Mouse (Mus musculus) lung, adult 2 months (tissue): ENCODE results near the gene Egln1. TPM values are rescaled to one million over a fixed set of nuclear protein-coding genes. Genes with fewer than 3 reads are reported as not detected.
A peak's percentile ranks its signal among the peaks of the same experiment; 100 is the strongest.

Source experiments
- DNase-seq: peaks from one replicate; pipeline ENCODE4 v3.0.0; 2022
- H3K4me1 ChIP-seq: fragments of 200-500 bp; 2 replicates; pipeline ENCODE4 v1.6.1; 2011; ENCODE audit warnings: low read length; ENCODE audit not compliant: control insufficient read depth, insufficient read depth
- H3K4me3 ChIP-seq: fragments of 200-500 bp; replicated peaks from 2 replicates; pipeline ENCODE3; 2011; ENCODE audit warnings: low read depth, mild to moderate bottlenecking, control low read depth, low read length; ENCODE audit errors: extremely low read depth
- CTCF ChIP-seq: fragments of 200-500 bp; IDR thresholded peaks from 2 replicates; pipeline ENCODE4 v1.5.1; 2011; ENCODE audit warnings: mild to moderate bottlenecking, low read length, control low read depth; ENCODE audit not compliant: insufficient read depth
- POLR2A ChIP-seq: fragments of 200-500 bp; IDR thresholded peaks from 2 replicates; pipeline ENCODE4 v1.6.1; 2011; ENCODE audit warnings: low read depth, mild to moderate bottlenecking, control low read depth, low read length, borderline replicate concordance; ENCODE audit errors: extremely low read depth
- WGBS: fragments of 180-500 bp; shearing (Covaris S2); methylation state at CpG from one replicate; pipeline ENCODE4 v1.1.7; 2018; 5-methylcytosine and 5-hydroxymethylcytosine counted together
- polyA plus RNA-seq: library from polyadenylated mRNA; depleted of rRNA; stranded (reverse); fragments of >200 nt; gene quantifications from 2 replicates; pipeline ENCODE4 v1.2.3, GENCODE M21; 2012

Egln1 gene
- polyA plus RNA-seq, 1 experiment, result 40.2 TPM

GRCm38 (mm10) chr8:124914061-124914460 lies 35.1 kb downstream of the Egln1 start:
- no peak overlapping the region for H3K4me3 ChIP-seq
- no peak for DNase-seq
- 92% methylated on average over 5 of the region's 5 CpGs for WGBS
- TF ChIP-seq CTCF, result no peak
- no peak for TF ChIP-seq POLR2A
- no peaks in the 10 kb centered on the region for H3K4me1 ChIP-seq

- TF ChIP-seq POLR2A, result no peak
- no peak for TF ChIP-seq CTCF
- WGBS, result 73% methylated on average over 17 of the region's 17 CpGs
- no peaks in the 10 kb centered on the region for H3K4me1 ChIP-seq
- DNase-seq, result no peak
- H3K4me3 ChIP-seq, result no peak overlapping the region
These were observed 36.9 kb downstream of the Egln1 start for GRCm38 (mm10) chr8:124911938-124912872.

- 76% methylated on average over 10 of the region's 10 CpGs for WGBS
- TF ChIP-seq CTCF (no peak), POLR2A (no peak)
- H3K4me1 ChIP-seq, result no peaks in the 10 kb centered on the region
- no peak for DNase-seq
- no peak overlapping the region for H3K4me3 ChIP-seq
These were observed 38.8 kb downstream of the Egln1 start for GRCm38 (mm10) chr8:124910349-124910748.

- no peak for DNase-seq
- Histone ChIP-seq H3K4me3 (no peak overlapping the region), H3K4me1 (no peaks in the 10 kb centered on the region)
- TF ChIP-seq POLR2A (no peak), CTCF (no peak)
- WGBS, result 87% methylated on average over 16 of the region's 16 CpGs
These were observed 39.2 kb downstream of the Egln1 start for GRCm38 (mm10) chr8:124909936-124910335.

GRCm38 (mm10) chr8:124905482-124905881 lies 43.6 kb downstream of the Egln1 start:
- WGBS, result 80% methylated on average over 2 of the region's 2 CpGs
- Histone ChIP-seq H3K4me1 (no peaks in the 10 kb centered on the region), H3K4me3 (no peak overlapping the region)
- no peak for TF ChIP-seq CTCF
- TF ChIP-seq POLR2A, result no peak
- no peak for DNase-seq

- 88% methylated on average over 15 of the region's 15 CpGs for WGBS
- DNase-seq, result no peak
These were observed 45.9 kb downstream of the Egln1 start for GRCm38 (mm10) chr8:124903198-124903597.

GRCm38 (mm10) chr8:124898251-124898905 lies 50.7 kb downstream of the Egln1 start:
- no peak for TF ChIP-seq POLR2A
- no peak for TF ChIP-seq CTCF
- peaks cover 13% of the 10 kb centered on the region for H3K4me1 ChIP-seq
- DNase-seq, result no peak
- WGBS, result 3% methylated on average over 31 of the region's 31 CpGs
- H3K4me3 ChIP-seq, result peak overlapping the region; percentile 87

More at GRCm38 (mm10) chr8:124903198-124903597, 45.9 kb downstream of the Egln1 start:
- no peak for TF ChIP-seq CTCF
- TF ChIP-seq POLR2A, result no peak
- H3K4me3 ChIP-seq, result no peak overlapping the region
- H3K4me1 ChIP-seq, result peaks cover 6% of the 10 kb centered on the region

GRCm38 (mm10) chr8:124897386-124898250 lies 51.5 kb downstream of the Egln1 start, which contains the start of the genes Exoc8 and Sprtn:
Exoc8 (minus strand) TSS chr8:124897705.
Sprtn (plus strand) TSS chr8:124897886.
- whole genome bisulfite sequencing, result under 1% methylated on average over 114 of the region's 114 CpGs
- peak; percentile 98 for DNase-seq
- peak within 1 kb of the TSS; percentile 87 for H3K4me3 ChIP-seq
- TF ChIP-seq POLR2A (peak; percentile 93), CTCF (no peak)
- H3K4me1 ChIP-seq, result peaks cover 13% of the 10 kb centered on the region

GRCm38 (mm10) chr8:124896632-124897385 lies 52.3 kb downstream of the Egln1 start:
- TF ChIP-seq CTCF (peak; percentile 57), POLR2A (0 out of 2 replicates have a peak, but pooled peaks have one; percentile 22)
- peaks cover 13% of the 10 kb centered on the region for H3K4me1 ChIP-seq
- under 1% methylated on average over 43 of the region's 60 CpGs for WGBS
- peak; percentile 83 for DNase-seq
- H3K4me3 ChIP-seq, result peak overlapping the region; percentile 72
